Mouse (Mus musculus): Measurements from ENCODE around the gene Cmpk1. TPM values are rescaled to one million over a fixed set of nuclear protein-coding genes. Genes with fewer than 3 reads are reported as not detected.
"Not testable (repeated sequence)": the region's sequence is repeated elsewhere in the genome, so short reads cannot be mapped to it uniquely, and the experiment has no call there.

Cmpk1 gene
- polyA plus RNA-seq, 1 experiment: 9.0 TPM

DNA sequence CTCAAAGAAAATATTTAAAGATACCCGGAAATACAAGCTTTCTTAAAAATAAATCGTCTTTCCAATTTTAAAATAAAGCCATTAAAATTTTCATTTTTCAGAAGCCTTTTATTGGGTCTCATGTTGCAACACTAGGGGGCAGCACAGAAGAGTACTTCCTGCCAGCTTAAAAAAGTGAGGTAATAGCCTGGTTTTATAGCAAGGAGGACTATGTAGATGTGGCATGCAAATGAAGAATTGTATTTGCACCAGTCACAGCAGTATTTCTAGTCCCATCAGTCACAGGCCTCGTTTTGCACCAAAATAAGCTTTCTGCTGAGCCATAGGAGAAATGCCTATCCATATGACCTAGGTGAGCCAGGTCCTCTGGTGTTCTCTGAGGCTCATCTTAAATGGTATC is 10.0 kb upstream of the Cmpk1 start:
- DNase-seq (ENCODE audit: low read depth in 1 of 2, low spot score in 2 of 2): peak; percentile 30 to 41
- Histone ChIP-seq H3K27ac (ENCODE audit: insufficient read depth, low read length) (no peak overlapping the region), H3K36me3 (ENCODE audit: control insufficient read depth, insufficient read depth, low read length) (no peaks in the 10 kb centered on the region), H3K4me1 (ENCODE audit: control insufficient read depth, insufficient read depth, insufficient read length) (no peaks in the 10 kb centered on the region), H3K27me3 (ENCODE audit: control insufficient read depth, insufficient read depth, low read length) (no peaks in the 10 kb centered on the region), H3K4me3 (ENCODE audit: extremely low read depth, insufficient read depth, insufficient read length) (no peak overlapping the region)
- 60% methylated on average over 3 of the region's 3 CpGs for WGBS
- TF ChIP-seq CTCF (IDR thresholded peaks at IDR 0.05; ENCODE audit: extremely low read depth, insufficient read depth, insufficient read length, insufficient replicate concordance): no peak
- no peak for TF ChIP-seq POLR2A (IDR thresholded peaks at IDR 0.05; ENCODE audit: low read depth, low read length)

- Histone ChIP-seq H3K4me1 (ENCODE audit: control insufficient read depth, insufficient read depth, insufficient read length) (no peaks in the 10 kb centered on the region), H3K27ac (ENCODE audit: insufficient read depth, low read length) (no peak overlapping the region), H3K4me3 (ENCODE audit: extremely low read depth, insufficient read depth, insufficient read length) (no peak overlapping the region), H3K36me3 (ENCODE audit: control insufficient read depth, insufficient read depth, low read length) (no peaks in the 10 kb centered on the region), H3K27me3 (ENCODE audit: control insufficient read depth, insufficient read depth, low read length) (no peaks in the 10 kb centered on the region)
- TF ChIP-seq POLR2A (IDR thresholded peaks at IDR 0.05; ENCODE audit: low read depth, low read length) (no peak), CTCF (IDR thresholded peaks at IDR 0.05; ENCODE audit: extremely low read depth, insufficient read depth, insufficient read length, insufficient replicate concordance) (no peak)
- 94% methylated on average over 3 of the region's 3 CpGs for WGBS
- DNase-seq (ENCODE audit: low read depth in 1 of 2, low spot score in 2 of 2): no peak
These were observed 7.2 kb upstream of the Cmpk1 start for GRCm38 (mm10) chr4:114994218-114994617.

GRCm38 (mm10) chr4:114986211-114986590 is 840 bp downstream of the Cmpk1 start:
- no peaks in the 10 kb centered on the region for H3K36me3 ChIP-seq (ENCODE audit: control insufficient read depth, insufficient read depth, low read length)
- TF ChIP-seq POLR2A (IDR thresholded peaks at IDR 0.05; ENCODE audit: low read depth, low read length) (no peak), CTCF (IDR thresholded peaks at IDR 0.05; ENCODE audit: extremely low read depth, insufficient read depth, insufficient read length, insufficient replicate concordance) (no peak)
- H3K27me3 ChIP-seq (ENCODE audit: control insufficient read depth, insufficient read depth, low read length): no peaks in the 10 kb centered on the region
- H3K27ac ChIP-seq (ENCODE audit: insufficient read depth, low read length): peak overlapping the region; percentile 99
- DNase-seq (ENCODE audit: low read depth in 1 of 2, low spot score in 2 of 2): no peak
- peak overlapping the region; percentile 99 for H3K4me3 ChIP-seq (ENCODE audit: extremely low read depth, insufficient read depth, insufficient read length)
- WGBS: 2% methylated on average over 8 of the region's 8 CpGs
- H3K4me1 ChIP-seq (ENCODE audit: control insufficient read depth, insufficient read depth, insufficient read length): peaks cover 3% of the 10 kb centered on the region; the same call in 1 of the 2 replicates

- Histone ChIP-seq H3K4me3 (ENCODE audit: extremely low read depth, insufficient read depth, insufficient read length) (no peak overlapping the region), H3K4me1 (ENCODE audit: control insufficient read depth, insufficient read depth, insufficient read length) (peaks cover 3% of the 10 kb centered on the region; the same call in 1 of the 2 replicates), H3K27ac (ENCODE audit: insufficient read depth, low read length) (no peak overlapping the region), H3K27me3 (ENCODE audit: control insufficient read depth, insufficient read depth, low read length) (no peaks in the 10 kb centered on the region), H3K36me3 (ENCODE audit: control insufficient read depth, insufficient read depth, low read length) (no peaks in the 10 kb centered on the region)
- no peak for TF ChIP-seq CTCF (IDR thresholded peaks at IDR 0.05; ENCODE audit: extremely low read depth, insufficient read depth, insufficient read length, insufficient replicate concordance)
- TF ChIP-seq POLR2A (IDR thresholded peaks at IDR 0.05; ENCODE audit: low read depth, low read length): no peak
- DNase-seq (ENCODE audit: low read depth in 1 of 2, low spot score in 2 of 2): no peak
- WGBS: 85% methylated on average over 1 of the region's 1 CpGs
These were observed 4.0 kb downstream of the Cmpk1 start for GRCm38 (mm10) chr4:114983020-114983419.

GRCm38 (mm10) chr4:114982619-114983018 is 4.4 kb downstream of the Cmpk1 start:
- WGBS: 40% methylated on average over 1 of the region's 1 CpGs
- TF ChIP-seq CTCF (IDR thresholded peaks at IDR 0.05; ENCODE audit: extremely low read depth, insufficient read depth, insufficient read length, insufficient replicate concordance) (no peak), POLR2A (IDR thresholded peaks at IDR 0.05; ENCODE audit: low read depth, low read length) (no peak)
- Histone ChIP-seq H3K4me1 (ENCODE audit: control insufficient read depth, insufficient read depth, insufficient read length) (peaks cover 3% of the 10 kb centered on the region; the same call in 1 of the 2 replicates), H3K36me3 (ENCODE audit: control insufficient read depth, insufficient read depth, low read length) (no peaks in the 10 kb centered on the region), H3K27ac (ENCODE audit: insufficient read depth, low read length) (no peak overlapping the region), H3K4me3 (ENCODE audit: extremely low read depth, insufficient read depth, insufficient read length) (no peak overlapping the region), H3K27me3 (ENCODE audit: control insufficient read depth, insufficient read depth, low read length) (no peaks in the 10 kb centered on the region)
- DNase-seq (ENCODE audit: low read depth in 1 of 2, low spot score in 2 of 2): no peak

- H3K27me3 ChIP-seq (ENCODE audit: control insufficient read depth, insufficient read depth, low read length): no peaks in the 10 kb centered on the region
- TF ChIP-seq POLR2A (IDR thresholded peaks at IDR 0.05; ENCODE audit: low read depth, low read length): no peak
- no peak for TF ChIP-seq CTCF (IDR thresholded peaks at IDR 0.05; ENCODE audit: extremely low read depth, insufficient read depth, insufficient read length, insufficient replicate concordance)
- H3K27ac ChIP-seq (ENCODE audit: insufficient read depth, low read length): no peak overlapping the region
- no peak for DNase-seq (ENCODE audit: low read depth in 1 of 2, low spot score in 2 of 2)
- peaks cover 2% of the 10 kb centered on the region; the same call in 1 of the 2 replicates for H3K4me1 ChIP-seq (ENCODE audit: control insufficient read depth, insufficient read depth, insufficient read length)
- WGBS: 77% methylated on average over 1 of the region's 1 CpGs
- no peak overlapping the region for H3K4me3 ChIP-seq (ENCODE audit: extremely low read depth, insufficient read depth, insufficient read length)
- no peaks in the 10 kb centered on the region for H3K36me3 ChIP-seq (ENCODE audit: control insufficient read depth, insufficient read depth, low read length)
These were observed 13.8 kb downstream of the Cmpk1 start for GRCm38 (mm10) chr4:114973229-114973740.

DNA sequence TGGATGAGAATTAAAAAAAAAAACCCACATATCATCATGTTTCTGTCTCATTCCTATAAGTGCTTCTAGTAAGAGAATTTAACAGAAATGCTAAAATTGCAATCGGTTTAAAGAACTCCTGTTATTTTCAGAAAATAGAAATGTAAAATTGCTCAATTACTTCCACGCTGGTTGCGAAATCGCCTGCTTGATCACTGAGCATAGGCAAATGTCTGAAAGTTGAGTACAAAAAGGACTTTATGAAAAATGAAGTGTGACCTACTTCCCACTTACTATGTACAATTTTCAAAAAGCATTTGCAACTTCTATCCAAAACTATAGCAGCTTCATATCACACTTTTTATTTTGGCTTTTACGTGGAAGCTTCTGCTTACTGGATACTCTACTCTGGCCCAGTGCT is 16.3 kb downstream of the Cmpk1 start:
- H3K4me3 ChIP-seq (ENCODE audit: extremely low read depth, insufficient read depth, insufficient read length): no peak overlapping the region
- TF ChIP-seq POLR2A (IDR thresholded peaks at IDR 0.05; ENCODE audit: low read depth, low read length): no peak
- no peak for TF ChIP-seq CTCF (IDR thresholded peaks at IDR 0.05; ENCODE audit: extremely low read depth, insufficient read depth, insufficient read length, insufficient replicate concordance)
- no peak for DNase-seq (ENCODE audit: low read depth in 1 of 2, low spot score in 2 of 2)
- H3K27me3 ChIP-seq (ENCODE audit: control insufficient read depth, insufficient read depth, low read length): no peaks in the 10 kb centered on the region
- 69% methylated on average over 5 of the region's 5 CpGs for WGBS
- H3K27ac ChIP-seq (ENCODE audit: insufficient read depth, low read length): no peak overlapping the region
- peaks cover 2% of the 10 kb centered on the region; the same call in 1 of the 2 replicates for H3K4me1 ChIP-seq (ENCODE audit: control insufficient read depth, insufficient read depth, insufficient read length)
- H3K36me3 ChIP-seq (ENCODE audit: control insufficient read depth, insufficient read depth, low read length): peaks cover 12% of the 10 kb centered on the region

DNA sequence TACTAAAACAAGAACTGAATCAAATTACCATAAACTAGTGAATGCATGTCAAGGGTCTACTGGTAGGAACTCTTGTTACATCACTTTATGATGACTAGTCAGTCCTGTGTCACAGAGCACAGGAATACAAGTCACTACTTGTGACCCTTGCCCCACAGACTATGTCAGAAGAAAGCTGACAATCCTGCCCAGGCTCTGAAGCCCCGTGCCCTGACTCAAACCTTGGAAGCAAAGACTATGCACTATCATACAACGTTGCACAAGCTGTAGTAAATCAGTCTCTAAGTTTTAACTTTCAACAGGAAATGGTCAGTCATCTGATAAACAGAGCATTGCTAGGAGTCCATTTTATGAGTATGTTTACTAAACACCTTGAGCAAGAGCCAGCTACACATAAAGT is 26.2 kb downstream of the Cmpk1 start:
- not testable (repeated sequence) for H3K27ac ChIP-seq (ENCODE audit: insufficient read depth, low read length); DNase-seq (ENCODE audit: low read depth in 1 of 2, low spot score in 2 of 2); H3K4me3 ChIP-seq (ENCODE audit: extremely low read depth, insufficient read depth, insufficient read length); H3K27me3 ChIP-seq (ENCODE audit: control insufficient read depth, insufficient read depth, low read length); H3K4me1 ChIP-seq (ENCODE audit: control insufficient read depth, insufficient read depth, insufficient read length)
- H3K36me3 ChIP-seq (ENCODE audit: control insufficient read depth, insufficient read depth, low read length): peaks cover 17% of the 10 kb centered on the region
- 83% methylated on average over 2 of the region's 2 CpGs for WGBS

Data from spleen, adult 2 months (tissue).